Mouse (Mus musculus) myocyte (in vitro differentiated cells): Measurements from ENCODE around the gene Jmjd1c. TPM values are rescaled to one million over a fixed set of nuclear protein-coding genes. Genes with fewer than 3 reads are reported as not detected.

Source experiments
- H3K27me3 ChIP-seq: one replicate; pipeline ENCODE4 v1.6.1; 2011; ENCODE audit not compliant: control insufficient read depth, insufficient read depth, insufficient read length
- H3K36me3 ChIP-seq: one replicate; pipeline ENCODE4 v1.6.1; 2011; ENCODE audit not compliant: control insufficient read depth, insufficient read depth
- H3K4me2 ChIP-seq: one replicate; pipeline ENCODE4 v1.6.1; 2011; ENCODE audit warnings: low read depth, control low read depth
- H3K4me3 ChIP-seq: one replicate; pipeline ENCODE4 v1.5.1; 2011; ENCODE audit warnings: mild to moderate bottlenecking, control low read depth, moderate library complexity
- H3K79me2 ChIP-seq: one replicate; pipeline ENCODE4 v1.6.1; 2011; ENCODE audit not compliant: control insufficient read depth, insufficient read depth
- H3ac ChIP-seq: one replicate; pipeline ENCODE4 v1.6.1; 2011; ENCODE audit not compliant: control insufficient read depth, insufficient read length
- CEBPB ChIP-seq: IDR thresholded peaks from 2 replicates; pipeline ENCODE4 v1.6.1; 2011; ENCODE audit warnings: mild to moderate bottlenecking, moderate library complexity; ENCODE audit not compliant: poor library complexity, insufficient read depth, severe bottlenecking
- E2F4 ChIP-seq: IDR thresholded peaks from one replicate; pipeline ENCODE4 v1.6.1; 2011; ENCODE audit warnings: mild to moderate bottlenecking, control low read depth, moderate library complexity; ENCODE audit not compliant: insufficient read depth
- MAX ChIP-seq: IDR thresholded peaks from one replicate; pipeline ENCODE4 v1.6.1; 2011; ENCODE audit warnings: low read depth, mild to moderate bottlenecking, control low read depth
- MYOD1 ChIP-seq, 3 experiments: IDR thresholded peaks; one replicate each; pipeline ENCODE4 v1.6.1; 2011; ENCODE audit warnings: control low read depth in 2 of 3, low read depth in 2 of 3, mild to moderate bottlenecking in 2 of 3, moderate library complexity in 1 of 3; ENCODE audit not compliant: insufficient read length in 2 of 3, control insufficient read depth in 1 of 3
- MYOG ChIP-seq, 3 experiments: IDR thresholded peaks; one replicate each; pipeline ENCODE4 v1.6.1; 2011; ENCODE audit warnings: control low read depth in 2 of 3, low read depth in 2 of 3, mild to moderate bottlenecking in 2 of 3; ENCODE audit not compliant: insufficient read length in 2 of 3, control insufficient read depth in 1 of 3, insufficient read depth in 1 of 3
- POLR2A ChIP-seq: IDR thresholded peaks from one replicate; pipeline ENCODE4 v1.6.1; 2011; ENCODE audit warnings: low read depth, mild to moderate bottlenecking, control low read depth, moderate library complexity; ENCODE audit not compliant: insufficient read length
- POLR2AphosphoS2 ChIP-seq: IDR thresholded peaks from one replicate; pipeline ENCODE4 v1.6.1; 2011; ENCODE audit warnings: low read depth, control low read depth; ENCODE audit not compliant: insufficient read length
- REST ChIP-seq: IDR thresholded peaks from one replicate; pipeline ENCODE4 v1.6.1; 2011; ENCODE audit warnings: mild to moderate bottlenecking, control low read depth, moderate library complexity; ENCODE audit not compliant: insufficient read depth, insufficient read length
- SRF ChIP-seq: IDR thresholded peaks from one replicate; pipeline ENCODE4 v1.6.1; 2011; ENCODE audit warnings: low read depth; ENCODE audit not compliant: control insufficient read depth, insufficient read length
- TCF12 ChIP-seq: IDR thresholded peaks from one replicate; pipeline ENCODE4 v1.6.1; 2011; ENCODE audit warnings: mild to moderate bottlenecking, control low read depth; ENCODE audit not compliant: poor library complexity, insufficient read depth, severe bottlenecking
- TCF3 ChIP-seq: IDR thresholded peaks from one replicate; pipeline ENCODE4 v1.6.1; 2011; ENCODE audit warnings: low read depth, control low read depth; ENCODE audit not compliant: insufficient read length
- USF1 ChIP-seq: IDR thresholded peaks from one replicate; pipeline ENCODE4 v1.6.1; 2011; ENCODE audit warnings: low read depth, mild to moderate bottlenecking, control low read depth, moderate library complexity
- polyA plus RNA-seq: library from polyadenylated mRNA; unstranded; fragments of >200 nt; fragmentation: generic; extraction: Trizol; gene quantifications from one replicate; pipeline ENCODE4 v1.2.1, GENCODE M21; 2012; ENCODE audit warnings: missing spikeins

Jmjd1c gene
- polyA plus RNA-seq, 1 experiment = 5.6 TPM

- H3K4me2 ChIP-seq = no peak overlapping the region
These were observed 98.1 kb downstream of the Jmjd1c start for GRCm38 (mm10) chr10:67194046-67194445.

DNA sequence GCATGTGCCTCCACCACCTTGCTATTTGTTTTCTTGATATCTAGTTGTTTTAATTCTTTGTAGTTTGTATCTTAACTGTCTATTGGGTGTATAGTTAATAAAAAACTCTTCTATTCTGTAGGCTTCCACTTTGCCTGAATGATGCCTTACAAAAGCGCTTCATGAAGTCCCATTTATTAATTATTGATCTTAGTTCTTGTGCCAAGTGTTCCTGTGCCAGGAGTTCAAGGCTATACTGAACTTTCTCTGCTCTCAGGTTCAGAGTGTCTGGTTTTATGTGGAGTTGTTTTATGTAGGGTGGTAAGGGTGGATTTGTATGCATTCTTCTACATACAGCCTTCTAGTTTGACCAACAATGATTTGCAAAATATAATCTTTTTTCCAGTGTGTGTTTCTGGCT, 99.7 kb downstream of the Jmjd1c start:
- no peaks in the 10 kb centered on the region for H3K27me3 ChIP-seq
- TF ChIP-seq POLR2A (no peak), SRF (no peak)
- H3ac ChIP-seq = no peak overlapping the region
- peaks cover 100% of the 10 kb centered on the region for H3K79me2 ChIP-seq
- no peak overlapping the region for H3K4me2 ChIP-seq
- no peak overlapping the region for H3K4me3 ChIP-seq
- H3K36me3 ChIP-seq = peaks cover 19% of the 10 kb centered on the region

More at GRCm38 (mm10) chr10:67194046-67194445, 98.1 kb downstream of the Jmjd1c start:
- Histone ChIP-seq H3ac (no peak overlapping the region), H3K79me2 (peaks cover 100% of the 10 kb centered on the region), H3K27me3 (no peaks in the 10 kb centered on the region), H3K36me3 (peaks cover 17% of the 10 kb centered on the region), H3K4me3 (no peak overlapping the region)
- no peak for TF ChIP-seq TCF12
- TF ChIP-seq MAX = no peak
- no peak for TF ChIP-seq SRF
- no peak for TF ChIP-seq CEBPB

DNA sequence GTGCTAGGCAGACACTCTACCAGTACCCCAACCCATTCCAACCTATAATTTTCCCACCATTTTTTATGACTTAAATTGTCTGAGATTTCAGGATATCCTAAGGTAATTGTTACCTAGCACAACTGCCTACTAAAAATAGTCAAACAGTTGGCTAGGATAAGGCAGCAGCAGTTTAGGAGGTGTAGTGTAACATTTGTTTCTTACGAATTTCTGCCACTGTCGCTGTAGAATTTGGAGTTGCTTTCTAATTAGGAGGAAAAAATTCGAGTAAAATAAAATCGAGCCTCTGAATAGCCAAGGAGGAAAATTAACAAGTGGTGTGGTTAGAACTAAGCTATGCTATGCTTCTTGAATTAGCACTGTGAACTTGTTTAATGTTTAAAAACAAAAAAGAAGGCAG, 101.3 kb downstream of the Jmjd1c start:
- Histone ChIP-seq H3K27me3 (no peaks in the 10 kb centered on the region), H3K36me3 (peaks cover 13% of the 10 kb centered on the region), H3K4me2 (no peak overlapping the region), H3K4me3 (no peak overlapping the region), H3K79me2 (peaks cover 100% of the 10 kb centered on the region), H3ac (no peak overlapping the region)
- no peak for TF ChIP-seq USF1
- TF ChIP-seq POLR2AphosphoS2 = no peak
- TF ChIP-seq E2F4 = no peak
- TF ChIP-seq TCF12 = no peak
- no peak for TF ChIP-seq MAX
- no peak for TF ChIP-seq POLR2A
- no peak for TF ChIP-seq TCF3
- TF ChIP-seq CEBPB = no peak
- TF ChIP-seq REST = no peak
- no peak for TF ChIP-seq SRF

DNA sequence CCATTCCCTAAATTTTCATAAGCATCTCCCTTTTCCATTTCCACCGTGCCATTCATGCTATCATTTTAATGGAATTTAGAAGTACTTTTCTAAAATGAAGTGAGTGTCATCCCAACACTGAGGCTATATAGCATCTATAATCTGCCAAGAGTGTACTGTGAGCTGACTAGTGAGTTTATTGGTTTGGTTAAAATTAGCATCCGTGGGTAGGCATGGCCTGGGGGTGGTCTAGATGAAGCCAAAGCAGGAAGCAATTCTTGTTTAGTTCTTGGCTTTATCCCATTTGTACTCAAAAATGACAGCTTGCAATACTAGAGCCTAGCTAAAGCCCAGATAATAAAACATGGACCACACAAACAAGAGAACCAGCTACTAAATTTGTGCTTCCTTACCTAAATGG, 101.9 kb downstream of the Jmjd1c start:
- no peak overlapping the region for H3K4me2 ChIP-seq
- H3K4me3 ChIP-seq = no peak overlapping the region
- H3K27me3 ChIP-seq = no peaks in the 10 kb centered on the region
- H3K36me3 ChIP-seq = peaks cover 7% of the 10 kb centered on the region
- H3ac ChIP-seq = no peak overlapping the region
- peaks cover 100% of the 10 kb centered on the region for H3K79me2 ChIP-seq
- no peak for TF ChIP-seq USF1

DNA sequence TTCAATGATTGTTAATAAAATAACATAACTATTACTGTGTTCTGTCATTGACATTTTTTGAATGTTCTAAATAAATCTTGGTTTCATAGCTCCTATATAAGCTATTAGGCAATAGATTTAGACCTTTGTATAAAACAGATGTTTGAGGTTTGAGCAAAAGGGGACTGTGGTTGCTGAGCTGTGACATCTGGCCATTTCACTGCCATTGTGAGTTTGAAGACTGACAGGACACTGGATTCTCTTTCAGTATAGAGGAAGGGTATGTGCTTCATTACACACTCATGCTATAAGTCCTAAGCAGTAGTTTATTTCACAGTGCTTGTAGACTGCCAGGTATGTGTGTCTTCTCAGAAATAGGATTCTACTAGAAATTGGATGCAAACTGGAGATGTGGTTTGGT, 105.8 kb downstream of the Jmjd1c start:
- Histone ChIP-seq H3K27me3 (no peaks in the 10 kb centered on the region), H3ac (no peak overlapping the region), H3K36me3 (peaks cover 5% of the 10 kb centered on the region), H3K4me3 (no peak overlapping the region), H3K79me2 (peaks cover 100% of the 10 kb centered on the region), H3K4me2 (no peak overlapping the region)
- TF ChIP-seq CEBPB (0 out of 2 replicates have a peak, but pooled peaks have one; percentile 11), E2F4 (no peak), TCF3 (no peak), MYOD1 (IDR thresholded peaks at IDR 0.05; ENCODE audit: control insufficient read depth in 1 of 3, insufficient read length in 2 of 3, low read depth in 2 of 3) (no peak)

- TF ChIP-seq TCF12 = no peak
- no peak for TF ChIP-seq USF1
- no peak for TF ChIP-seq MYOD1 (IDR thresholded peaks at IDR 0.05; ENCODE audit: control insufficient read depth in 1 of 3, insufficient read length in 2 of 3, low read depth in 2 of 3)
- no peak for TF ChIP-seq MYOG (IDR thresholded peaks at IDR 0.05; ENCODE audit: control insufficient read depth in 1 of 3, insufficient read depth in 1 of 3, insufficient read length in 2 of 3, low read depth in 2 of 3)
- TF ChIP-seq SRF = no peak
- no peak for TF ChIP-seq MAX
- TF ChIP-seq POLR2AphosphoS2 = no peak
- no peak for TF ChIP-seq POLR2A
- TF ChIP-seq E2F4 = no peak
- TF ChIP-seq TCF3 = no peak
- no peak for TF ChIP-seq REST
- TF ChIP-seq CEBPB = no peak
- no peak overlapping the region for H3K4me2 ChIP-seq
These were observed 106.5 kb downstream of the Jmjd1c start for GRCm38 (mm10) chr10:67202470-67202869.

More at GRCm38 (mm10) chr10:67202470-67202869, 106.5 kb downstream of the Jmjd1c start:
- Histone ChIP-seq H3K36me3 (peaks cover 5% of the 10 kb centered on the region), H3K27me3 (no peaks in the 10 kb centered on the region), H3ac (no peak overlapping the region), H3K4me3 (no peak overlapping the region), H3K79me2 (peaks cover 99% of the 10 kb centered on the region)
